In genomic region chr1:85957290-85957689, GRCm38 (mm10) we compare ENCODE assay signal across 1 mouse cellular context.
TF ChIP-seq lines count a peak whose summit lies in the region.

No protein-coding gene starts in this region.

TF ChIP-seq in CH12.LX, 34 proteins besides CTCF, POLR2A, EP300 and RAD21 (continued from another document):
- no peak for TF ChIP-seq TCF12 (IDR thresholded peaks at IDR 0.05; ENCODE audit: low read depth, low read length)
